Mouse (Mus musculus): ENCODE results near the gene Rela. TPM values are rescaled to one million over a fixed set of nuclear protein-coding genes. Genes with fewer than 3 reads are reported as not detected.

Gene Rela
- polyA plus RNA-seq, 1 experiment from 2014 or later: 43.3 TPM

DNA sequence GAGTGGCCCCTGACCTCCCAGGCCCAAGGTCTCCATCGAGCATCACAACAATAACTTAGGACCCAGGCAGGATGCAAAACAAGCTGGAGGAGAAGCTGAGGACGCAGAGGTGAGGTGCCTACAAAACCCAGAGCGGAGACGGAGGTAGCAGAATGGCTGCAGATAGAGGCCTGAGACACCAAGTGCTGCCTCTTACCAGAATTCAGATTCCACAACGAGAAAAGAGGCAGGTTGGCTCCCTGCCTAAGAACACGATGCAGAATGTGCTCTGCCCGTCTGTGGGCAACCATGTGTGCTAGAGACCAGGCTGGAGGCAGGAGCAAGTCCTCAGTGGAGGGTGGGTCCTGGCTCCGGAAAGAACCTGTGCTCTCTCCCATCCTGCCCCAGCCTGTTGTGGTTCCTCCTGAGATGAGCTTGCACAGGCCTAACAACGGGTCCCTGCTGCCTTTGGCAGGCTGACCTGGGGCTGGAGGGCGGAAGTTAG lies 55.7 kb downstream of the Rela start:
- Histone ChIP-seq H3K9me3 (no peaks in the 10 kb centered on the region), H3K4me2 (replicated peaks) (peak overlapping the region; percentile 96), H3K27me3 (replicated peaks) (no peaks in the 10 kb centered on the region), H3K36me3 (peaks cover 27% of the 10 kb centered on the region), H3K4me1 (replicated peaks) (peaks cover 41% of the 10 kb centered on the region), H3K27ac (peak overlapping the region; percentile 48), H3K4me3 (replicated peaks) (peak overlapping the region; percentile 87), H3K9ac (peak overlapping the region; percentile 92)
- WGBS: 70% methylated on average over 10 of the region's 10 CpGs
- no peak for ATAC-seq

GRCm38 (mm10) chr19:5693801-5694200 lies 56.5 kb downstream of the Rela start:
- Histone ChIP-seq H3K27me3 (replicated peaks) (no peaks in the 10 kb centered on the region), H3K4me1 (replicated peaks) (peaks cover 39% of the 10 kb centered on the region), H3K4me2 (replicated peaks) (peak overlapping the region; percentile 96), H3K36me3 (peaks cover 36% of the 10 kb centered on the region), H3K27ac (no peak overlapping the region), H3K9me3 (no peaks in the 10 kb centered on the region), H3K4me3 (replicated peaks) (no peak overlapping the region), H3K9ac (no peak overlapping the region)
- 88% methylated on average over 6 of the region's 6 CpGs for WGBS
- ATAC-seq: no peak

DNA sequence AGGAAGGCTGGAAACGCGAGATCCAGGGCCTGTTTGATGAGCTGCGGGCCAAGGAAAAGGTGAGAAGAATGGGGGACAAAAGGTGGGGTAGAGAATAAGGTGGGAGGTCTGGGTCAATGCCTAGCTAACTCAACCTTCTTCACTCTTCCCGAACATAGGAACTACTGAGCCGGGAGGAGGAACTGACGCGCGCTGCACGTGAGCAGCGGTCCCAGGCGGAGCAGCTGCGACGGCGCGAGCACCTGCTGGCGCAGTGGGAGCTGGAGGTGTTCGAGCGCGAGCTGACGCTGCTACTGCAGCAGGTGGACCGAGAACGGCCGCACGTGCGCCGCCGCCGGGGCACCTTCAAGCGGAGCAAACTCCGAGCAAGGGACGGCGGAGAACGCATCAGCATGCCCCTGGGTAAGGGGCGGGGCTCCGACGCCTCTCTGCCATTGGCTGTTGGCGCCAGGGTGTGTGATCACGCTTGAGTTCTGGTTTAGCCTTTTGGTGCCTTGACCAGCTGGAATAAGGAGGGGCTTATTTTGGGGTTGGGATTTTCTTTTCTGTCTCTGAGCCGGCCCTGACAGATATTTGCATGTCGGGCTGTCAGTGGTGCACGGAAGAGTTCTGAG lies 58.7 kb downstream of the Rela start:
- H3K4me2 ChIP-seq (replicated peaks): no peak overlapping the region
- 38% methylated on average over 41 of the region's 41 CpGs for WGBS
- no peak for ATAC-seq
- H3K4me3 ChIP-seq (replicated peaks): no peak overlapping the region
- no peak overlapping the region for H3K27ac ChIP-seq
- H3K9me3 ChIP-seq: no peaks in the 10 kb centered on the region
- peaks cover 52% of the 10 kb centered on the region for H3K36me3 ChIP-seq
- H3K4me1 ChIP-seq (replicated peaks): peaks cover 29% of the 10 kb centered on the region
- H3K27me3 ChIP-seq (replicated peaks): no peaks in the 10 kb centered on the region
- no peak overlapping the region for H3K9ac ChIP-seq

Other genes with a start within 250 kb of the Rela start
- 61.2 and 66.4 TPM in 2 replicates for gene Sart1, start 248.8 kb upstream of the Rela start, polyA plus RNA-seq (2015; fragmentation: Nextera tagmentation; extraction: Ambion mirVana)
- gene Tsga10ip, start 235.0 kb upstream of the Rela start, polyA plus RNA-seq (2015; fragmentation: Nextera tagmentation; extraction: Ambion mirVana): 4.3 and 10.8 TPM in 2 replicates
- 198 and 200 TPM in 2 replicates for gene Drap1, start 212.5 kb upstream of the Rela start, polyA plus RNA-seq (2015; fragmentation: Nextera tagmentation; extraction: Ambion mirVana)
- gene AI837181, start 212.3 kb upstream of the Rela start, polyA plus RNA-seq (2015; fragmentation: Nextera tagmentation; extraction: Ambion mirVana): 42.6 and 45.8 TPM in 2 replicates
- not detected in 2 replicates for gene Fosl1, start 189.9 kb upstream of the Rela start, polyA plus RNA-seq (2015; fragmentation: Nextera tagmentation; extraction: Ambion mirVana)
- 8.2 and 8.7 TPM in 2 replicates for gene Ccdc85b, start 179.6 kb upstream of the Rela start, polyA plus RNA-seq (2015; fragmentation: Nextera tagmentation; extraction: Ambion mirVana)
- 95.1 and 99.4 TPM in 2 replicates for gene Fibp, start 176.9 kb upstream of the Rela start, polyA plus RNA-seq (2015; fragmentation: Nextera tagmentation; extraction: Ambion mirVana)
- gene Ctsw, start 169.0 kb upstream of the Rela start, polyA plus RNA-seq (2015; fragmentation: Nextera tagmentation; extraction: Ambion mirVana): 2.1 and 2.9 TPM in 2 replicates
- 118 TPM in 2 replicates for gene Efemp2, start 163.5 kb upstream of the Rela start, polyA plus RNA-seq (2015; fragmentation: Nextera tagmentation; extraction: Ambion mirVana)
- 29.5 and 29.8 TPM in 2 replicates for gene Mus81, start 149.1 kb upstream of the Rela start, polyA plus RNA-seq (2015; fragmentation: Nextera tagmentation; extraction: Ambion mirVana)
- 2,332 and 2,514 TPM in 2 replicates for gene Cfl1, start 147.0 kb upstream of the Rela start, polyA plus RNA-seq (2015; fragmentation: Nextera tagmentation; extraction: Ambion mirVana)
- gene 1700020D05Rik, start 133.7 kb upstream of the Rela start, polyA plus RNA-seq (2015; fragmentation: Nextera tagmentation; extraction: Ambion mirVana): not detected in 2 replicates
- 7.2 and 8.0 TPM in 2 replicates for gene Snx32, start 126.9 kb upstream of the Rela start, polyA plus RNA-seq (2015; fragmentation: Nextera tagmentation; extraction: Ambion mirVana)
- 19.3 TPM in 2 replicates for gene Ovol1, start 76.8 kb upstream of the Rela start, polyA plus RNA-seq (2015; fragmentation: Nextera tagmentation; extraction: Ambion mirVana)
- 7.9 and 9.9 TPM in 2 replicates for gene Ap5b1, start 69.5 kb upstream of the Rela start, polyA plus RNA-seq (2015; fragmentation: Nextera tagmentation; extraction: Ambion mirVana)
- gene Rnaseh2c, start 35.6 kb upstream of the Rela start, polyA plus RNA-seq (2015; fragmentation: Nextera tagmentation; extraction: Ambion mirVana): 128 and 149 TPM in 2 replicates
- gene Kat5, start 27.2 kb upstream of the Rela start, polyA plus RNA-seq (2015; fragmentation: Nextera tagmentation; extraction: Ambion mirVana): 44.1 and 47.3 TPM in 2 replicates
- 21.5 and 23.8 TPM in 2 replicates for gene Sipa1, start 26.2 kb downstream of the Rela start, polyA plus RNA-seq (2015; fragmentation: Nextera tagmentation; extraction: Ambion mirVana)
- gene Map3k11, start 51.3 kb downstream of the Rela start, polyA plus RNA-seq (2015; fragmentation: Nextera tagmentation; extraction: Ambion mirVana): 33.7 and 36.3 TPM in 2 replicates
- 16.3 and 16.8 TPM in 2 replicates for gene Pcnx3, start 51.4 kb downstream of the Rela start, polyA plus RNA-seq (2015; fragmentation: Nextera tagmentation; extraction: Ambion mirVana)
- 0.29 and 0.43 TPM in 2 replicates for gene Kcnk7, start 66.9 kb downstream of the Rela start, polyA plus RNA-seq (2015; fragmentation: Nextera tagmentation; extraction: Ambion mirVana)
- gene Ehbp1l1, start 88.8 kb downstream of the Rela start, polyA plus RNA-seq (2015; fragmentation: Nextera tagmentation; extraction: Ambion mirVana): 38.6 and 40.1 TPM in 2 replicates
- 68.7 and 69.6 TPM in 2 replicates for gene Fam89b, start 92.2 kb downstream of the Rela start, polyA plus RNA-seq (2015; fragmentation: Nextera tagmentation; extraction: Ambion mirVana)
- 20.7 and 21.7 TPM in 2 replicates for gene Ltbp3, start 103.4 kb downstream of the Rela start, polyA plus RNA-seq (2015; fragmentation: Nextera tagmentation; extraction: Ambion mirVana)
- gene Scyl1, start 133.9 kb downstream of the Rela start, polyA plus RNA-seq (2015; fragmentation: Nextera tagmentation; extraction: Ambion mirVana): 60.6 and 60.9 TPM in 2 replicates
- 26.9 and 28.0 TPM in 2 replicates for gene Frmd8, start 237.8 kb downstream of the Rela start, polyA plus RNA-seq (2015; fragmentation: Nextera tagmentation; extraction: Ambion mirVana)
- gene Slc25a45, start 240.3 kb downstream of the Rela start, polyA plus RNA-seq (2015; fragmentation: Nextera tagmentation; extraction: Ambion mirVana): 3.5 and 4.2 TPM in 2 replicates